Mouse (Mus musculus): ENCODE results near the gene Agk.

Agk gene

DNA sequence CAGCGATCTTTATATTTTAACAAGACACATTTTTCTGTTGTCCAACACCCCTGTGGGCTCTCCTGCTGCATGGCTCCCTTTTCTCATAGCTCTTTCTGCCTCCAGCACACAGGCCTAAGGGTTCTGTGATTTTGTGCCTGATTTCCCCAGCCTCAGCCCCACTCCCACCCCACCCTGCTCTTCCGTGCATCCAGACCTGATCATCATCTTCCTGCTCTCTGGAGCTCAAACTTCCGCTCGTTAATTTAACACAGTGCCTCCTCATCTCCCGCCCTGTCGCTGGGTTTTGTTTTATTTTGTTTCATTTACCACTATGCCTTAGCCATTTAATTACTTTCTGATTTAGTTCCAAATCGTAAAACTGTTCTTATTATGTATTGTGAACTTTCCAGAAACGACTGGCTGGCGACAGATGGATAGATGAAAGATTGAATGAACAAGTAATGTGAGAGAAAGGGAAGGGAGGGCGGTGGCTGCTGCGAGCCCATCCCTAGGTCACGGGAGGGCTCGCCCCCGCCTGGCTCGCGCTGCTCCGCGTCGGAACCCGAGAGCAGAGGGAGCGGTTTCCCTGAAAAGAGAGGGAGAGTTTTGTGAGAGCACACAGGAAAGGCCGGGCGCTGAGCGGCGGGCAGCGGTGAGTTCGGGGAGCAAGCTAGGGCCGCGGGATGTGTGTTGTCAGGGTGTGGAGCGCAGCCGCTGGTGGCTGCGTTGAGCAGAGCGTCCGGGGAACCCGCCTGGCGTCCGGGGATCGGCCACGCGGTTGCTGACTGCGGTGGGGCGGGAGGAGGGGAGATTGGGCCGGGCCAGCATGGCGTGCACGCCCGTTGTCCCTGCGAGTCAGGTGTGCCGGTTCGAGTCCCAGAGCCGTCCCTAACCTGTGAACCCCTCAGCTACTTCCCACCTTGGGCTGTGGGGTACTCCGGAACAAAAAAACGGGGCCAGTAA, at the start of gene Agk:
Gene Agk, plus strand, starts transcription at position 276 of the 945 bp plus-strand sequence.
- no peak for DNase-seq (ENCODE audit: low read depth, low spot score)

DNA sequence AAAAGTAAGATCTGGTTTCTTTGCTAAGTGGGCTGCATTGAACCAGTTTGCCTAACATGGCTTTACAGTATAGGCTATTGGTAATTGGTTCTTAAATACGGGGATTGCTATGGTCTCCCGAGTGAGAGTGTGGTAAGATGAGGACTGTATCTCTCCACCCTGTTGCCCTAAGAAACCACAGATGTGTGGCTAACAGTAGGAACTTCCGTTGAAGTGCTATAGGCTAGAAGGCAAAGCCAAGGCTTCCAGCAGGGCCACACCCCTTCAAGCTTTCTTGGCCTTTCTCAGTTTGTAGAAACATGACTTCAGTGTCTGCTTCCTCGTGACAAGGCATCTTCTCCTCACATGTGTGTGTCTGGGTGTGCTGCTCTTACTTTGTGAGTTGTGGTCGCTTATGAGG, 24.3 kb upstream of the Agk start:
- no peak for DNase-seq (ENCODE audit: low read depth, low spot score)

DNA sequence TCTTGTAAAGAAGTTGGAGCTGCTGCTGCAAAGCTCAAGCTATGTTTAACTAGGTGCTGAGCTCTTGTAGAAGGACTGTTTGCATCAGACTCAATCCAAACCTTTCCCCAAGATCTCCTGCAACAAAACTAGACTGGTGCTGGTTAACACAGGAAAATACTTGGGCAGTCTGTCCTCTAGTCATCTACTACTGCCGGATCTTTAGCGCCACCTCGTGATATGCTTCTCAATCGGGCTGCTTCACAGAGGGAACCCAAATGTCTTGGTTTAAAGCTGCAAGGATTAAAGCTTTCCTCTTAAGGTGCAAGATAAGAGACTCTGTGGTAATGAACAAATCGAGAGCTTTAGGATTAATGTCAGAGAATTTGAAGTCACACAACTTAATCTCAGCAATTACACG, 21.6 kb upstream of the Agk start:
- peak; percentile 69 for DNase-seq (ENCODE audit: low read depth, low spot score)

DNA sequence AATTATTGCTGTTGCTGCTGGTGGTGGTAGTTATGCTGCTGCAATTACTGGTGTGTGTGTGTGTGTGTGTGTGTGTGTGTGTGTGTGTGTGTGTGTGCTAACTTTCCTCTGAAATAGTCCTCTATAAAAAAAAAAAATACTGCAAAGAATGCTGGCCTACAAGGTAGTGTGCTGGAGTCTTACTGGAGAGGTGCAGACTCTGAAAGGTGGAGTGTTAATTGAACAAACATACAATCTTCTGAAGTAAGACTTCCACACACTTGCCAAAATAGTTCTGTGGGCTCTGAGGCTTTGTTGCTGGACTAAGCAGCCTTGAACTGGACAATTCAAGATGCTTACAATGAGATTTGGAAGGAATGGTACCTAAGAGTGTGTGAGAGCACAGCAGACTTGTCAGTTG, 20.0 kb upstream of the Agk start:
- no peak for DNase-seq (ENCODE audit: low read depth, low spot score)

DNA sequence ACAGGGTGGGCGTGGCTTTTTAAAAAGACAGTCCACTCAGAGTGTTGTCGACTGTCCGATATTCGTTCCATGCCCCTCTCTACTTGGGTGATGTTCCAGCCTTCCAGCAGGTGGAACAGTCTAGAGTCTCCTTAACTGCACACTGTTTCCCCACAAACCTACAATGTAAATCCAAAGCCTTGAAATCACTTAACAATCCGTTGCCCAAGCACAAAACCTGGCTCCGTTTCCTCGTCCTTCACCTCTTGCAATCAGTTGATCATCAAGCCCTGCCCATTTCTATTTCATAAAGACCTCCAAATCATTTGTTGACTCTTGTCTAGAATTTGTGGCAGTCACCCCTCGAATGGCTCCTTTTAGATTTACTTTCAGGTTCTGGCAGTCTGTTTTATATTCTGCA, 1.4 kb downstream of the Agk start:
- no peak for DNase-seq (ENCODE audit: low read depth, low spot score)

DNA sequence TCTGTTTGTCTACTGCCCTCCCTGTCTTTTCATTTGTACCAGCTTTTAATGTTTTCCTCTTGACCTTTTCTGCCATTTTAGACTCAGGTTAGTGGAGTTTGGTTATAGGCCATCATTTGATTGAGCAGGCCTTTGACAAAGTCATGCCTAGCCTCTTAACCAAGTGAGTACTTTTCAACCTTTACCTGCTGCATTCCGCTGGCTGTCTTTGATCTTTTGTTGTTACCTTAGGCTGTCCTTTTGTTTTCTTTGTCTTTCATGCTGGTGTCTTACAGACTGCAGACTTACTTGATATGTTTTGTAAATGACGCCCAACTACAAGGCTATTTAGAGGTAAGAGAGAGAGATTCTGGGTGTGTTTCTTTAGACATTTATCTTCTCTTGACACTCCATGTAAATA, 8.5 kb downstream of the Agk start:
- no peak for DNase-seq (ENCODE audit: low read depth, low spot score)

DNA sequence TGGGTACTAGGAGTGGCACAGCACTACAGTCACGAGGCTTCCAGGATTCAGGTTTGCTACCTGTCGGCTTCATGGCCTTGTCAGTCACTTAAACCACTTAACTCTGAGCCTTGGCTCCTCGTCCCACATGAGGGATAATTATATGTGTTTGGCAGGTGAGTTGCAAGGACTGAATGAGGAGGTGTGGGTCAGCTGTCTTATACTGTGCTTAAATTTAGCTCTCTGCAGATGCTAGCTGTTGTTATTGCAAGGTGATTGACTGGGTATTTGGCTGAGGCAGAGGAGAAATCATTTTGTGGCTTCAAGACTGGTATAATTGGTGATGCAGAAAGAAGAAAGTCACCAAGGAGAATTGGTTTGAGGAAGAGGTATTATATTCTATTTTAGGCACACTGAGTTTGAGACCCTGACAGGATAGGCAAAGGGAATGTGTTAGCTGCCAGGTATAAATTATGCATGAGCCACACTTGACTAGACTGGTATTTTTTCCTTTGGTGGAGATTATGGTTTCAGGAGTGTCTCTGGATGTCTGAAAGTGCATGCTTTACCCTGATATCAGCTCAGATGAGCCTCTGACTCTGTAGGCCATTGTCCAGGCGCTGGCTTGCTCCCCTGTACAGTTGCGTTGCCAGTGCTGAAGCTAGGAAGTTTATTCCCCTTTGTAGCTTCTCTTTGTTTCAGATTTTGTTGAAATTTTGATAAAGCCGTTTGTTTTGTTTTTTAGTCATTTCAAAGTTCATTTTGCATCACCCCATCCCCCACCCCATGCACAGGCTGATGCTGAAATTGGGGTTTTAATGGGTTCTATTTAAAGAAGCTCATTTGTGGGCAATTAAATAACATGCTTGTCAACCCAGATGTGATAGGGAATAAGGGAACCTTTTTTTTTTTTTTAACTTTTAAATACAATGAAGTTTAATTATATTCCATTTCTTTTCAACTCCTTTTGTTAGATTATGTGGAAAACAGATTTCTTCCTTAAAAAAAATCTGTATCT, 12.1 kb downstream of the Agk start:
- DNase-seq (ENCODE audit: low read depth, low spot score): no peak

DNA sequence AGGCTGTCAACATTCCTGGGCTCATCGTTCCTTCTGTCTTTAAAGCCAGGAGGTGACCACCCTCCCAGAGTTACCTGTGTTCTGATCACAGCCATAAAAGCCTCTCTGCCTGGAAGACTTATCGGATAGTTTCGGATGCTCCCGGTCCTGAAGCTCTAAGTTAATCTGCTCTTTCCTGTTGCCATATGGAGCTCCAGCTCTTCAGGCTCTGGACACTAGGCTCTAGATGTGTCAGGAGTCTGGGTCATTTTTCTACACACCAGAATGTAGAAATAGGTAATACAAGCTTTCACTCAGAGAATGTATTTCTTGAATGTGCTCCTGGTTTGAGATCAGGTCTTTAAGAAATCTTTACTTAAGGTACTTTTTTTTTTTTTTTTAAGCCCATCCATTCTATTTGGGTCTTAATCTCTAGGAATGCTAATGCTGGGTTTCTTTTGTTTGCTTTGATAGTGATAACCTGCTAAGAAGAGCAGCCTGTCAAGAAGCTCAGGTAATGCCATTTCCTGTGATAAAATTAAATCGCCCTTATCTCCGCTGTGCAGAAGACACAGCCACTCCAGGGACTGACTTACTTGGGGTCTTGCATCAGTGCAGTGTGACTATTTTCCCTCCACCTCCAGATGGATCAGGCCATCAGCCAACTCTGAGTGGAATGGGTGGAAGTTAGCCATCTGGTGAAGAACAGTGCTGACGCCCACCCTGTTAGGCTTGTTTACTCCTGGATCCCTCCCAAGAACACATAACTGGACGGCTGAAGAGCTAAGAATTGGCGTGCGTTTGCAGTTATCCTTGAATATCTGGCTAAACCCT, 22.2 kb downstream of the Agk start:
- DNase-seq (ENCODE audit: low read depth, low spot score): no peak

DNA sequence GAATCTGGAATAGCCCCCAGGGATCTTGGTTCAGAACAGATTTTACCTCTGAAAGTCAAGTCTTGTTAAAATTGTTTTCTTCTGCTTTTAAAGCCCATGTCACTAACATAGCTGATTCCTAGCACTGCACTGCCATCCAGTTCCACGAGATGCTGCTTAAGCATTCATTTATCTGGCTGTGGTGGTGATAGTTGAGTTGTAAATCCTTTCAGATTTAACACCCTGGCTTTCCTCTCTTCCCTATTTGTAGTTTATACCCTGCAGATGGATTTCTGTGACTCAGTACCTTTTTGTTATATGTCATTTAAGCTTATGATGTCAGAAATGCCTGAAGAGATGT, 22.8 kb downstream of the Agk start:
- no peak for DNase-seq (ENCODE audit: low read depth, low spot score)

DNA sequence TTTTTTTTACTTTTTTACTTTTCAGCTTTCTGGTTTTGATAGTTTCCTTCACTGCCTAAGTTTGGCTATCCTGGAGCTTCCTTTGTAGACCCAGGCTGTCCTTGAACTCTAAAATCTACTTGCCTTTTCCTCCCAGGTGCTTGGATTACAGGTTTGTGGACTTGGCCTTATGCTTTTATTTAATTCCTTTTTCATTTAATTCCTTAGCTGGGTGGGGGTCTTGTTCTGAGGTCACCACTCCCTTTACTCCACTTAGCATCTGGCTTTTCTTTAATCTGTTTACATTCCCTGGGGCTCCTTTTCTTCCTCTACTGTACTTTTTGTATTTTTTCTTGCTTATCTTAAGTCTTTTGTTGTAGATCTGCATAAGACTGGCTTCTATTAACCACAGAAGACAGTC, 25.1 kb downstream of the Agk start:
- no peak for DNase-seq (ENCODE audit: low read depth, low spot score)

DNA sequence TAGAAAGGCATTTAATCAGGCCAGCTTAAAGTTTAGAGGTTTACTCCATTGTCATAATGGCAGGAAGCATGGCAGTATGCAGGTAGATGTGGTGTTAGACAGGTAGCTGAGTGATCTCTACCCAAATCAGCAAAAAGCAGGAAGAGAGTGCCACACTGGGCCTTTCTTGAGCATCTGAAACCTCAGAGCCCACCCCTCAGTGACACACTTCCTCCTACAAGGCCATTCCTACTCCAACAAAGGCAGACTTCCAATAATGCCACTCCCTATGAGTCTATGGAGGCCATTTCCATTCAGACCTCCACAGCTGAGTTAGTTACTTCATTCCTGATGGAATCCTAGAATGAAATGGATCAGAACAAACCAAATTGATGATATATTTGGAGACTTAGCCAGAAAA, 25.9 kb downstream of the Agk start:
- no peak for DNase-seq (ENCODE audit: low read depth, low spot score)

DNA sequence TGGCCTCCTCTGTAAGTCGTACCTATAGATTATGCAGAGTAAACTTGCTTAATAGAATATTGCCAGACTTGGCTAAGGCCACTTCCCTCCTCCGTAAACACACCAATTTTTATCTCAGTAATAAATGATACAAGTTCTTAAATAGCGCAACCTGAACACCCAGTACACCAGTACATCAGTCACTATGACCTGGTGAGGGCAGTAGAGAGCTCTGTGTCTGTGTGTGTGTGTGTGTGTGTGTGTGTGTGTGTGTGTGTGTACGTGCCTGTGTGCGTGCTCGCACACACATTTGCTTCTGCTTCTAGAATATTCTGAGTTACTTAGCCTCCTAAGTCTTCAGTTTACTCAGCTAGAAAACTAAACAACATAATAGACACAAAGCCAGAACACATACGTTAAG, 28.4 kb downstream of the Agk start:
- DNase-seq (ENCODE audit: low read depth, low spot score): no peak

DNA sequence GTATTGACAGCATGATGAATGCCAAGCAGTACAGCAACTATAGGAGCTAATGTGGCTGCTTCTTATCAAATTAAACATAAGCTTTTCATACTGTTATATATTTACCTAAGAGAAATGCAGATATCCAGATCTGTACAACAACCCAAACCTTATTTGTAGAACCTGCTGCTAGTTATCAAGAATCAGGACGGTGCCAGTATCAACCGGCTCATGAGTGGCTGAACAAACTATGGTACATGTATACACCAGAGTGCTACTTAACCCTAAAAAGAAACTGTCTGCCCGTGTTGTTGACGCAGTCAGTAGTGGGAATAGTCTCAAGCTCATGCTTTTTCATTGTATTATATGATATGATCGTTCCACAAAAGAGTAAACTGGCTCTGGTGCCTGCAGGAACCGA, 46.1 kb downstream of the Agk start:
- DNase-seq (ENCODE audit: low read depth, low spot score): no peak

DNA sequence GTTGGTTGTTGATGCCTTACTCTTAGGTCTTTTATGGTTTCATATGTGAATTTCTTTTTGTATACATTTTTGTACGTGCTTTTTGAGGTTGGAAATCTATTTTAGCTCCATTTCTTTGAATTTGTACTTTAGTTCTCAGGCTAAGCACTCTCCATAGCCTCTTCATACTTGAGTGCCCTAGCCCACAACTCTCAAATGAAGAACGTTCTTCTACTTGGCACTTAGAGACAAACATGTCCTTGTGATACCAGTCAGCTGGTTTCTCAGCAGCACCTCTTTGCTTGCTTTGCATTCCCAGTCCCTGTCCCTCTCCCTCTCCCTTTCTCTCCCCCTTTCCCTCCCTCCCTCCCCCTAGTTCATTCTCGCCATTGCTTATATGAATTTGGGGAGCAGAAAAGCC, 55.2 kb downstream of the Agk start:
- DNase-seq (ENCODE audit: low read depth, low spot score): no peak

DNA sequence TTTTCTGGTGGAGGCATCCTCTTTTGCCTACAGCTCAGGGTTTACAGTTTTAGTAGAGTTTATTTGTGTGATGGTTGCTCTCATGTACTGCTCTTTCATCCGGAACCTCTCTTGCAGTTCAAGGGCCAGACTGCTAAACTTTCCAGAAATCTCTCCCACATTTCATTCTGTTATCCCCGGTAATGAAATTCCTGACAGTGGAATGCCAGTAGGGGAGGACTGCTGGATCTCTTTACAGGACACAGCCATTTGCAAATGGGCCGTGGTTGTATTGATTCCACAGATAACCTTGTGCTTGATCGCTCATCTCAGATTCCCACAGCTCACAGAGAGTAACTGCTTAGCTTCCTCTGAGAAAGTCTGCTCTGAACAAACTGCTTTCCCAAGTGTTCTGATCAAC, 56.9 kb downstream of the Agk start:
- DNase-seq (ENCODE audit: low read depth, low spot score): no peak

DNA sequence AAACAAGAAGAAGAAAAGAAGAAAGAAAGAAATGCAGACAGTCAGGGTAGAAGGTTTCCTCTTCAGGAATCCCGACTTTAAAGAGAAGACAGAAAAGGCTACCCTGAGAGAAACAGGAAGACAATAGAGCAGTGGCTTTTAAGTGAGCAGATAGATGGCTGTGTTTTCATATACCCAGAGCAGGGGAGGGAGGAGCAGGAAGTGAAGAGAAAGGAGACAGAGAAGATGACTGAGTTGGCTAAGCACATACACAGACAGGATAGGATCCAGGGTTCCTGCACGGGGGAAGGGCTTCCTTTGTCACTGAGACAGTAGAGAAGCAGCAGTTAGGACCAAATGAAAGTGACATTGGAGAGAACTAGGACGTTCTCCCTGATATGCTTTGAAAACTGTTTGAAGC, 60.7 kb downstream of the Agk start:
- DNase-seq (ENCODE audit: low read depth, low spot score): no peak

DNA sequence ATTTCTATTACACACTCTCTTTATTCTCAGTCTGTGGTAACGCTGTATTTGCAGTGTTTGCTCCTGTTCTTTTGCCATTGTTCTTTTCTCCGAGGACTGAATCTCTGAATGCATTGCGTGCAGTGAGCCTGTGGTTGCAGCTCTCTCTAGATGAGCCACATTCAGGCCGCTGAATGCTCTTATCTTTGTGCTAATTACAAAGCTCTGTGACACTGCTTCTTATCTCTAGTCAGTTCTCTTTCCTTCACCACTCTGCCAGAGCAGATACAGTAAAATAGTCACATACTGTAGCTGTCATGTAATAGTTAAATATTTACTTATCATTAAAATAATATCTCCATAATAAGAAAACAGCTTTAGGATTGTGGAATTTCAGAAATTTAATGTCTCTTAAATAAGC, 63.7 kb downstream of the Agk start:
- no peak for DNase-seq (ENCODE audit: low read depth, low spot score)

DNA sequence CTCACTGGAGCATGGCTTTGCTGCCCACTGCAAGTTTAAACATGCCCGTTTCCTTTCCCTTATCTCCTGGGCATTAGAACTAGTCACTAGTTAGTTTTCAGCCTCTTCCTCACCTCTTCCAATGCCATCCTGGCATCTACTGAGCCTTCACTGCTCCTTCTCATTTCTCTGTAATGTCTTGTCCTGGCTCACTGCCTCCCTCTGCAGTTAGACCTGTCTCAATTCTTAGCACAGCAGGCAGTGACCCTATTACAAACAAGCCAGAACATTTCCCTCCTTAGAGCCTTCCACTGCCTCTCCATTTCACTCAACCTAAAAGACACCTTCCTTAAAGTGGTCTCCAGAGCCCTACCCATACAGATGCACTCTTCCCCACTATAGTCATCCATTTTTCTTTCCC, 66.0 kb downstream of the Agk start:
- no peak for DNase-seq (ENCODE audit: low read depth, low spot score)

DNA sequence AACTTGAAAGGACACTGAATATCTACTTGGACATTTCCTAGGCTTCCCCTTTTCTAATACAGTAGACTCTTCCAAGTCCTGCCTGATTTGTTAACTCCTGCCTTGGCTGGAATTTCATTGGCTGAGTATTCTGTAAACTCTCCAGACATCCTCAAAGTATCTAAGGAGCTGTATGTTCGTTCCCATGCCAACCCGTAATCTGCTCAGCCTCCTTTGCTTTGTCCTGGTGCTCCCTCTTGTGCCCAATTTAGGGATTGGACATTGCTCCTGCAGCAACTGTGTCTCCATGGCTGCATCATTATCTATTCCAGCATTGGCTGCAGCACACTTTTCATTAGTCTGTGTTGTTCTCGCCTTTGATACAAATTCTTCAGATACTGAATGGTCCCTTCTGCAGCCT, 68.2 kb downstream of the Agk start:
- DNase-seq (ENCODE audit: low read depth, low spot score): peak; percentile 85

DNA sequence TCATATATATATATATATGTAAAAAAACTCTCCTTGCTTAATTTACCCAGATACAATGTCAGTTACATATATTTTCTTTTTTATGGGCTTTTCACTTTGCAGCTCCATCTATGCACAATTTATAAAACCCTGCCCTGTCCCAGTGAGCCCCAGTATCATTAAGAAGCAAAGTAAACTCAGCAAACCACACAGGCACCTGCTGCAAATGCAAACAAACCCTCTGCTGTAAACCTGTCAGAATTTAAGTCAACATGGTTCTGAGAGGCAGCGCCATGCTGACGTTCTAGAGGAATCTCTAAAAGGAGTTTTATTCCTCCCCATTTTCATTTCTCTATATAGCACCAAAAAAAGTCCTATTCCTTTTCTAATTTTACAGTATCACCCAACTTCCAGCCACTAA, 77.1 kb downstream of the Agk start:
- DNase-seq (ENCODE audit: low read depth, low spot score): no peak

DNA sequence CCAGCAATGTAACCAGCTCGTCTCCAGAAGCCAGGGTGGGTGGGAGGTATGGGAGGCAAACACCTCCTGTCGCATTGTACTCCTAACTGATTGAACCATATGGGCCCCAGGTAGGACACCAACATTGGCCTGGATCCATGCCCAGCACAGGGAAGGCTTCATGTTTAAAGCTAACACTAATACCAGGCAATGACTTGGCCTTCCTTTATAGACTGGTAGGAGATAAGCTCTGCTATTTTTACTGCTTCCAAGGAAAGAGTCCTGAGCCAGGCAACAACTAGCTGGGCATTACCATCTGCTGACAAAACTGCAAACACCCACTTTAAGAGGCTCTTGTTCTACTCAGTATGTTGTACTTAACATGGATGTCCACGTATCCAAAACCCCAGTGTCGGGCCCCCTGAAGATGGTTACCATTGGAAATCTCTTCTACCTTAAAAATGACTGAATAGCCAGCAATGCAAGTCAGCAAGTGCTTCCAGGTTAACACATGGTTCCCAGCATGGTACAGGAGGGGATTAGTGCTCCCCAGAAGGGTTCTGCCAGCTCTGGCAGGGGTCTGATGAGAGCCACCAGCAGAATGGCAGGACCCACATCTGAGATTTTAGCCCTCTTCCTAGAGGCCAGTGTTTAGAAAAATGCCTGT, 78.8 kb downstream of the Agk start:
- no peak for DNase-seq (ENCODE audit: low read depth, low spot score)

Measured in brain, embryonic 18.5 days (tissue).